Mouse (Mus musculus) myocyte (in vitro differentiated cells): ENCODE results near the gene Sh3bp4.

Source experiments
- CEBPB ChIP-seq: IDR thresholded peaks from 2 replicates; pipeline ENCODE4 v1.6.1; 2011; ENCODE audit warnings: mild to moderate bottlenecking, moderate library complexity; ENCODE audit not compliant: poor library complexity, insufficient read depth, severe bottlenecking
- E2F4 ChIP-seq: IDR thresholded peaks from one replicate; pipeline ENCODE4 v1.6.1; 2011; ENCODE audit warnings: mild to moderate bottlenecking, control low read depth, moderate library complexity; ENCODE audit not compliant: insufficient read depth
- POLR2A ChIP-seq: IDR thresholded peaks from one replicate; pipeline ENCODE4 v1.6.1; 2011; ENCODE audit warnings: low read depth, mild to moderate bottlenecking, control low read depth, moderate library complexity; ENCODE audit not compliant: insufficient read length
- POLR2AphosphoS2 ChIP-seq: IDR thresholded peaks from one replicate; pipeline ENCODE4 v1.6.1; 2011; ENCODE audit warnings: low read depth, control low read depth; ENCODE audit not compliant: insufficient read length
- REST ChIP-seq: IDR thresholded peaks from one replicate; pipeline ENCODE4 v1.6.1; 2011; ENCODE audit warnings: mild to moderate bottlenecking, control low read depth, moderate library complexity; ENCODE audit not compliant: insufficient read depth, insufficient read length
- TCF12 ChIP-seq: IDR thresholded peaks from one replicate; pipeline ENCODE4 v1.6.1; 2011; ENCODE audit warnings: mild to moderate bottlenecking, control low read depth; ENCODE audit not compliant: poor library complexity, insufficient read depth, severe bottlenecking
- USF1 ChIP-seq: IDR thresholded peaks from one replicate; pipeline ENCODE4 v1.6.1; 2011; ENCODE audit warnings: low read depth, mild to moderate bottlenecking, control low read depth, moderate library complexity

- no peak for TF ChIP-seq POLR2A
- no peak for TF ChIP-seq TCF12
- TF ChIP-seq REST: no peak
- no peak for TF ChIP-seq POLR2AphosphoS2
- TF ChIP-seq USF1: no peak
- no peak for TF ChIP-seq E2F4
- TF ChIP-seq CEBPB: no peak
Measured at GRCm38 (mm10) chr1:89103004-89103263, 32.7 kb downstream of the Sh3bp4 start.
